Mouse (Mus musculus) right cerebral cortex, postnatal 10 days (tissue): ENCODE data around the gene Olfr1158.
"Not testable (repeated sequence)": the region's sequence is repeated elsewhere in the genome, so short reads cannot be mapped to it uniquely, and the experiment has no call there.

Source experiments
- DNase-seq, 2 experiments: peaks; one replicate each; pipeline ENCODE4 v3.0.0; 2021; ENCODE audit warnings: low spot score in 2 of 2

Olfr1158 gene

GRCm38 (mm10) chr2:87989813-87990212, at the start of gene Olfr1158:
Gene Olfr1158, plus strand, starts transcription at chr2:87990113.
- no peak for DNase-seq

GRCm38 (mm10) chr2:87945037-87945436, 44.9 kb upstream of the Olfr1158 start, which contains the start of gene Olfr1155:
Gene Olfr1155, minus strand, starts transcription at chr2:87945137.
- DNase-seq: no peak

- DNase-seq: no peak
These were observed 36.9 kb upstream of the Olfr1158 start, which contains the start of gene Olfr1156 for GRCm38 (mm10) chr2:87953000-87953399. Gene Olfr1156, minus strand, starts transcription at chr2:87953100.

GRCm38 (mm10) chr2:87968199-87968598, 21.7 kb upstream of the Olfr1158 start, which contains the start of gene Olfr1157:
Gene Olfr1157, minus strand, starts transcription at chr2:87968299.
- no peak for DNase-seq

- DNase-seq: no peak
These were observed 15.3 kb upstream of the Olfr1158 start, which contains the start of gene Olfr74 for GRCm38 (mm10) chr2:87974563-87974962. Gene Olfr74, minus strand, starts transcription at chr2:87974663.

- DNase-seq: no peak
These were observed 17.8 kb downstream of the Olfr1158 start, which contains the start of gene Olfr1160 for GRCm38 (mm10) chr2:88007515-88008318. Gene Olfr1160, minus strand, starts transcription at chr2:88008268.

GRCm38 (mm10) chr2:88022474-88022873, 32.6 kb downstream of the Olfr1158 start, which contains the start of gene Olfr1161:
Gene Olfr1161, plus strand, starts transcription at chr2:88022774.
- not testable (repeated sequence) for DNase-seq

GRCm38 (mm10) chr2:88037599-88037998, 47.7 kb downstream of the Olfr1158 start, which contains the start of gene Olfr73:
Gene Olfr73, minus strand, starts transcription at chr2:88037699.
- no peak for DNase-seq
